Mouse (Mus musculus) ES-E14 (cell line): ENCODE data around the gene Arl15. TPM values are rescaled to one million over a fixed set of nuclear protein-coding genes. Genes with fewer than 3 reads are reported as not detected.
A peak's percentile ranks its signal among the peaks of the same experiment; 100 is the strongest.

Experiments
- DNase-seq: peaks from one replicate; pipeline ENCODE4 v3.0.0-alpha.2; 2013; ENCODE audit warnings: low read depth, low spot score
- H3K27ac ChIP-seq: 2 replicates; pipeline ENCODE4 v1.5.1; 2012; ENCODE audit warnings: low read depth, mild to moderate bottlenecking, low read length, moderate library complexity, mixed read lengths; ENCODE audit not compliant: poor library complexity, insufficient read depth, severe bottlenecking
- H3K36me3 ChIP-seq: 2 replicates; pipeline ENCODE4 v1.6.1; 2012; ENCODE audit warnings: mild to moderate bottlenecking, low read length, moderate library complexity, mixed read lengths; ENCODE audit not compliant: control insufficient read depth, poor library complexity, insufficient read depth, severe bottlenecking
- H3K4me1 ChIP-seq, 2 experiments: fragments of 150-350 bp in 1 of 2; sonication (generic) in 1 of 2; 2 replicates each; pipeline ENCODE4 v1.6.1; 2012; ENCODE audit warnings: low read length in 2 of 2, mild to moderate bottlenecking in 1 of 2, mixed read lengths in 1 of 2; ENCODE audit not compliant: control insufficient read depth in 2 of 2, insufficient read depth in 2 of 2, poor library complexity in 1 of 2
- H3K4me3 ChIP-seq, 2 experiments: fragments of 150-350 bp in 1 of 2; sonication (generic) in 1 of 2; 2 replicates each; pipeline ENCODE4 v1.5.1; 2012; ENCODE audit warnings: low read length in 2 of 2, low read depth in 1 of 2, mild to moderate bottlenecking in 1 of 2, mixed read lengths in 1 of 2; ENCODE audit not compliant: insufficient read depth in 1 of 2, poor library complexity in 1 of 2, severe bottlenecking in 1 of 2
- H3K9ac ChIP-seq: 2 replicates; pipeline ENCODE4 v1.6.1; 2012; ENCODE audit warnings: low read depth, mild to moderate bottlenecking, low read length, mixed read lengths; ENCODE audit not compliant: poor library complexity, insufficient read depth, severe bottlenecking
- H3K9me3 ChIP-seq: fragments of 150-350 bp; sonication (generic); 2 replicates; pipeline ENCODE4 v1.6.1; 2012; ENCODE audit warnings: low read depth, mild to moderate bottlenecking, low read length; ENCODE audit not compliant: control insufficient read depth, insufficient read depth
- CHD2 ChIP-seq: IDR thresholded peaks from 2 replicates; pipeline ENCODE4 v1.6.1; 2014; ENCODE audit warnings: mild to moderate bottlenecking, low read depth, low read length, inconsistent platforms
- HCFC1 ChIP-seq: IDR thresholded peaks from 2 replicates; pipeline ENCODE4 v1.6.1; 2012; ENCODE audit warnings: low read length, inconsistent platforms, borderline replicate concordance; ENCODE audit not compliant: insufficient read depth
- MAFK ChIP-seq: IDR thresholded peaks from 2 replicates; pipeline ENCODE4 v1.6.1; 2014; ENCODE audit warnings: mild to moderate bottlenecking, low read depth, low read length, inconsistent platforms; ENCODE audit not compliant: insufficient read depth
- ZC3H11A ChIP-seq: IDR thresholded peaks from 2 replicates; pipeline ENCODE4 v1.6.1; 2012; ENCODE audit warnings: low read depth, mild to moderate bottlenecking, inconsistent platforms, low read length, borderline replicate concordance
- ZNF384 ChIP-seq: IDR thresholded peaks from 2 replicates; pipeline ENCODE4 v1.6.1; 2012; ENCODE audit warnings: low read depth, low read length, inconsistent platforms
- in situ Hi-C, 2 experiments: fragments of 600-800 bp; cut with MboI; formaldehyde crosslinking; loops; one replicate each; pipeline ENCODE4 v1.15.1; 2025; ENCODE audit warnings: low sequenced_read_pairs in 2 of 2, inconsistent platforms in 1 of 2; ENCODE audit not compliant: unreplicated experiment in 2 of 2
- total RNA-seq: library from RNA; depleted of rRNA; stranded (reverse); fragments of 300-350 nt; gene quantifications from 2 replicates; pipeline ENCODE4 v1.2.3, GENCODE M21; 2012

Gene Arl15
- total RNA-seq, 1 experiment = 15.1 TPM

DNA sequence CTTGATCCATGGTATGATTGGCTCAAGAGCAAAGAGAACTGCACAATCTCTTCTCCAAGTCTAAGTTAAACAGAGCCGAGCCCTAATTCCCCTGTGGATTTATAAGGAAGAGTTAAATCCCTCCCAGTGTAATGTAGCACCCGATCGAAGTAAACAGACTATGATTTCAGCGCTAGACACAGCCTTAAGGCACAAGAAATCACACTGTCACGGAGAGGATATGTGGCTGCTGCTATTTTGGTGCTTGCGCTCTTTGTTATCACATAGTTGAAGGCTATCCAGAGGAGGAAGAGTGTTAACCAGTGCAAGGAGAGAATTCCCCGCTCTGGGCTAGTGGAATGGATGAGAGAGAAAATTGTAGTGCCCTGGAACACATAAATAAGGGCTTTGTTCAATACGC, 223.6 kb downstream of the Arl15 start:
- no peak overlapping the region for H3K27ac ChIP-seq
- in situ Hi-C loops = no loop called here
- no peaks in the 10 kb centered on the region for H3K36me3 ChIP-seq
- H3K9ac ChIP-seq = no peak overlapping the region
- no peaks in the 10 kb centered on the region for H3K9me3 ChIP-seq
- TF ChIP-seq CHD2 = no peak
- TF ChIP-seq ZC3H11A = no peak
- no peak for TF ChIP-seq ZNF384
- no peak for TF ChIP-seq MAFK
- no peak for TF ChIP-seq HCFC1
- H3K4me3 ChIP-seq = no peak overlapping the region
- H3K4me1 ChIP-seq = no peaks in the 10 kb centered on the region
- DNase-seq = no peak

- in situ Hi-C loops = no loop called here
- Histone ChIP-seq H3K27ac (no peak overlapping the region), H3K9ac (no peak overlapping the region), H3K4me1 (peaks cover 15 to 18% of the 10 kb centered on the region in 2 experiments), H3K9me3 (no peaks in the 10 kb centered on the region), H3K4me3 (no peak overlapping the region), H3K36me3 (no peaks in the 10 kb centered on the region)
- TF ChIP-seq HCFC1 (no peak), ZNF384 (no peak)
- DNase-seq = no peak
These were observed 229.2 kb downstream of the Arl15 start for GRCm38 (mm10) chr13:114023541-114023940.

DNA sequence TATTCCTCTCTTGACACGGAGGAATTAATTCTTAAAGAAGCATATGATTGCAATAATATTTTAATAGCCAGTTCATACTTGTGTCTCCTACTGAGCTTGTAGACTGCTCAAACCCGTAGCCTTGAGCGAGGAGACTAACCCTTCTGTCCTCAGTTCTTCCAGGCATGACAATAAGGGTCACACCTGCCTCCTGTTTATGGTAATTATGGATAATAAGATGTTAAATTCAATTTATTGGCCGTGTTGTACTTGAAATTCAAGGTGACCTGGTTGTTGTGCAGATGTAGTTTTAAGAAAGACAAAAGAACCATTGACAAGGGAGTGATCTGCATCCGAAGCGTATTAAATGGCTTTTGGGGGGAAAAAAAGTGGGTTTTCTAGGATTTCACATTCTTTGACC, 232.0 kb downstream of the Arl15 start:
- no peaks in the 10 kb centered on the region for H3K36me3 ChIP-seq
- no peaks in the 10 kb centered on the region for H3K9me3 ChIP-seq
- 0 out of 4 replicates have a peak overlapping the region, but pooled peaks of 1 of the 2 experiments have one; percentile 5 for H3K4me3 ChIP-seq
- H3K9ac ChIP-seq = no peak overlapping the region
- in situ Hi-C loops = no loop called here
- no peak overlapping the region; the same call in 1 of the 2 replicates for H3K27ac ChIP-seq
- TF ChIP-seq MAFK (no peak), HCFC1 (no peak), ZC3H11A (no peak), ZNF384 (no peak), CHD2 (no peak)
- peak; percentile 35 for DNase-seq
- peaks cover 16 to 20% of the 10 kb centered on the region in 2 experiments for H3K4me1 ChIP-seq

GRCm38 (mm10) chr13:114026751-114027150, 232.4 kb downstream of the Arl15 start:
- Histone ChIP-seq H3K27ac (peak overlapping the region; percentile 55; the same call in 1 of the 2 replicates), H3K36me3 (no peaks in the 10 kb centered on the region), H3K4me3 (peak overlapping the region in 1 of 2 experiments; percentile 27; a peak in 2 of 4 replicates), H3K9ac (no peak overlapping the region), H3K9me3 (no peaks in the 10 kb centered on the region), H3K4me1 (peaks cover 16 to 20% of the 10 kb centered on the region in 2 experiments)
- TF ChIP-seq MAFK (no peak), ZC3H11A (no peak), CHD2 (no peak), ZNF384 (no peak), HCFC1 (no peak)
- DNase-seq = peak; percentile 31
- in situ Hi-C loops = no loop called here

DNA sequence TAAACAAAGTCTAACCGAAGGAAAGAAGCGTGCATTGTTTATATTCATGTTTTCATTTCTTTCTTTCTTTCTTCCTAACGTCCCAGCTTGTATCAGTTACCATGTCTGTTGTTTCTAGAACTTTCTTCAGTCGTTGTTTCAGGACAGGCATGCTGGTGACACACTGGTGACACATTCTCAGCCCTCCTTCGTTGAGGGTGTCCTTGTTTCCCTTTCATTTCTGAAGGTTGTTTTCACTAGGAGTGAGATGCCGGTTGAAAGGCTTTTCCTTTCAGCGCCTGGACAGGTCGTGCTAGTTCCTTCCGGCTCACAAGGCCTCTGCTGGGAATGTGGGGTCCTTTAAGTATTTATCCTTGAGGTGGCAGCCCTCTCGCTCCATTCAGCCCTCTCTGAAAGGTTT, 253.8 kb downstream of the Arl15 start:
- Histone ChIP-seq H3K27ac (no peak overlapping the region), H3K36me3 (no peaks in the 10 kb centered on the region), H3K9me3 (no peaks in the 10 kb centered on the region), H3K4me3 (no peak overlapping the region), H3K9ac (no peak overlapping the region), H3K4me1 (peaks cover 22 to 35% of the 10 kb centered on the region in 2 experiments)
- DNase-seq = no peak
- 0 out of 2 replicates have a peak, but pooled peaks have one; percentile 42 for TF ChIP-seq ZNF384
- no peak for TF ChIP-seq HCFC1
- in situ Hi-C loops = no loop called here
